ENCODE assay signal across 9 mouse cellular contexts in genomic region chr4:59786661-59787060, GRCm38 (mm10). TPM values are rescaled to one million over a fixed set of nuclear protein-coding genes. Genes with fewer than 3 reads are reported as not detected.
A peak's percentile ranks its signal among the peaks of the same experiment; 100 is the strongest.
DNase-seq lines count a peak whose midpoint lies in the region; ATAC-seq and TF ChIP-seq lines count a peak whose summit lies in the region.
"Had no signal": no experiment of that assay in that cellular context is flagged by ENCODE, and none has a peak within 500 bp of the region (broad histone marks: within the 10 kb centered on the region; RNA-seq: fewer than 3 reads in every experiment).

No protein-coding gene starts in this region.

- no peak overlapping the region for H3K9ac ChIP-seq in forebrain, embryonic 12.5 days
- no peak overlapping the region for H3K9ac ChIP-seq in ES-E14 (ENCODE audit: insufficient read depth, low read depth, low read length, poor library complexity, severe bottlenecking)
- no peak overlapping the region for H3K9ac ChIP-seq in midbrain, embryonic 16.5 days (ENCODE audit: low read depth, low read length)
- H3K9ac ChIP-seq: limb, embryonic 15.5 days had no signal

- WGBS in forebrain, embryonic 10.5 days, result under 1% methylated on average over 7 of the region's 7 CpGs
- under 1% methylated on average over 7 of the region's 7 CpGs for WGBS in forebrain, embryonic 12.5 days
- WGBS in midbrain, embryonic 16.5 days, result 1% methylated on average over 7 of the region's 7 CpGs

- intact Hi-C loops in gastrocnemius, postnatal 14 days (cut with DNase I; ENCODE audit: low total_unique reads), result loop anchor here (5.0 kb wide), 1 partner anchor 86 kb away; no protein-coding TSS in a partner anchor
- intact Hi-C loops in left cerebral cortex, adult 2 months (cut with DNase I), result loop anchor here (1.0 to 2.0 kb wide), 3 partner anchors 65 to 142 kb away; no protein-coding TSS in a partner anchor

- peak; percentile 68 for DNase-seq in forebrain, embryonic 10.5 days (ENCODE audit: extremely low spot score, low spot score)
- no peak for DNase-seq in ES-E14 (ENCODE audit: low read depth, low spot score)
- DNase-seq in cerebellum, adult 9-10 months, result peak; percentile 83
- DNase-seq in gastrocnemius, postnatal 14 days, result peak; percentile 68
- peak; percentile 70 to 85 for DNase-seq in left cerebral cortex, adult 2 months (ENCODE audit: extremely low spot score in 1 of 2, low spot score in 2 of 2)
- peak; percentile 86 for DNase-seq in splenic B cell, adult 2 months (ENCODE audit: low read depth, low spot score)

- H3K36me3 ChIP-seq in forebrain, embryonic 10.5 days (replicated peaks), result peaks cover 3% of the 10 kb centered on the region
- no peaks in the 10 kb centered on the region for H3K36me3 ChIP-seq in forebrain, embryonic 12.5 days (replicated peaks)
- H3K36me3 ChIP-seq in ES-E14 (ENCODE audit: control insufficient read depth, insufficient read depth, low read length, poor library complexity, severe bottlenecking), result peaks cover 1% of the 10 kb centered on the region; the same call in 1 of the 2 replicates
- no peaks in the 10 kb centered on the region for H3K36me3 ChIP-seq in midbrain, embryonic 16.5 days (ENCODE audit: control insufficient read depth, insufficient read depth, low read length)
- H3K36me3 ChIP-seq in splenic B cell, adult 2 months (ENCODE audit: control insufficient read depth, insufficient read depth, low read length, poor library complexity, severe bottlenecking), result no peaks in the 10 kb centered on the region
- H3K36me3 ChIP-seq: limb, embryonic 15.5 days had no signal

- no peak overlapping the region for H3K4me3 ChIP-seq in forebrain, embryonic 10.5 days
- H3K4me3 ChIP-seq in forebrain, embryonic 12.5 days (replicated peaks), result no peak overlapping the region
- H3K4me3 ChIP-seq in ES-E14 (ENCODE audit: insufficient read depth in 1 of 2, low read depth in 1 of 2, low read length in 2 of 2, poor library complexity in 1 of 2, severe bottlenecking in 1 of 2), result no peak overlapping the region
- H3K4me3 ChIP-seq in left cerebral cortex, adult 2 months, result no peak overlapping the region
- no peak overlapping the region for H3K4me3 ChIP-seq in midbrain, embryonic 16.5 days (ENCODE audit: low read depth, low read length)
- H3K4me3 ChIP-seq: limb, embryonic 15.5 days had no signal

- H3K9me3 ChIP-seq in forebrain, embryonic 10.5 days, result no peaks in the 10 kb centered on the region
- H3K9me3 ChIP-seq in forebrain, embryonic 12.5 days, result no peaks in the 10 kb centered on the region
- no peaks in the 10 kb centered on the region for H3K9me3 ChIP-seq in ES-E14 (ENCODE audit: control insufficient read depth, insufficient read depth, low read depth, low read length)
- no peaks in the 10 kb centered on the region for H3K9me3 ChIP-seq in midbrain, embryonic 16.5 days (replicated peaks; ENCODE audit: control insufficient read depth, low read length, poor library complexity, severe bottlenecking)
- H3K9me3 ChIP-seq: limb, embryonic 15.5 days had no signal

- in situ Hi-C loops in ES-E14 (cut with MboI; ENCODE audit: low sequenced_read_pairs in 2 of 2, unreplicated experiment in 2 of 2), result no loop called here

- H3K4me1 ChIP-seq in forebrain, embryonic 10.5 days, result peaks cover 9% of the 10 kb centered on the region
- H3K4me1 ChIP-seq in forebrain, embryonic 12.5 days, result peaks cover 10% of the 10 kb centered on the region
- H3K4me1 ChIP-seq in ES-E14 (ENCODE audit: control insufficient read depth in 2 of 2, insufficient read depth in 2 of 2, low read length in 2 of 2, poor library complexity in 1 of 2), result peaks cover 2 to 5% of the 10 kb centered on the region in 2 experiments; a peak in 3 of 4 replicates
- peaks cover 8% of the 10 kb centered on the region for H3K4me1 ChIP-seq in midbrain, embryonic 16.5 days (ENCODE audit: control insufficient read depth, insufficient read depth, low read length)

- ATAC-seq in forebrain, embryonic 12.5 days (ENCODE audit: low FRiP score), result no peak
- ATAC-seq in midbrain, embryonic 16.5 days, result peak; percentile 15; the same call in 1 of the 2 replicates

- no peak overlapping the region for H3K4me2 ChIP-seq in forebrain, embryonic 12.5 days
- H3K4me2 ChIP-seq in midbrain, embryonic 16.5 days (ENCODE audit: low read length), result no peak overlapping the region
- H3K4me2 ChIP-seq: limb, embryonic 15.5 days had no signal

- no peak overlapping the region for H3K27ac ChIP-seq in forebrain, embryonic 10.5 days
- H3K27ac ChIP-seq in forebrain, embryonic 12.5 days, result no peak overlapping the region
- H3K27ac ChIP-seq in ES-E14 (ENCODE audit: insufficient read depth, low read depth, low read length, poor library complexity, severe bottlenecking), result no peak overlapping the region
- H3K27ac ChIP-seq in left cerebral cortex, adult 2 months, result no peak overlapping the region
- no peak overlapping the region for H3K27ac ChIP-seq in midbrain, embryonic 16.5 days (ENCODE audit: low read length)
- H3K27ac ChIP-seq: limb, embryonic 15.5 days had no signal

- H3K27me3 ChIP-seq in forebrain, embryonic 10.5 days (ENCODE audit: poor library complexity, severe bottlenecking), result no peaks in the 10 kb centered on the region
- no peaks in the 10 kb centered on the region for H3K27me3 ChIP-seq in forebrain, embryonic 12.5 days
- H3K27me3 ChIP-seq in midbrain, embryonic 16.5 days (ENCODE audit: control insufficient read depth, insufficient read depth, low read depth, low read length), result no peaks in the 10 kb centered on the region
- no peaks in the 10 kb centered on the region for H3K27me3 ChIP-seq in splenic B cell, adult 2 months (ENCODE audit: control insufficient read depth, insufficient read depth, low read length, poor library complexity, severe bottlenecking)
- H3K27me3 ChIP-seq: limb, embryonic 15.5 days had no signal

- TF ChIP-seq CTCF in left cerebral cortex, adult 2 months (IDR thresholded peaks at IDR 0.05), result peak; percentile 93

TF ChIP-seq in ES-E14, 5 proteins besides CTCF, POLR2A, EP300 and RAD21:
- TF ChIP-seq ZC3H11A (IDR thresholded peaks at IDR 0.05; ENCODE audit: borderline replicate concordance, low read depth, low read length) (peak; percentile 70), MAFK (IDR thresholded peaks at IDR 0.05; ENCODE audit: insufficient read depth, low read depth, low read length) (no peak), ZNF384 (IDR thresholded peaks at IDR 0.05; ENCODE audit: low read depth, low read length) (no peak), CHD2 (IDR thresholded peaks at IDR 0.05; ENCODE audit: low read depth, low read length) (no peak)

RNA-seq across cellular contexts. Expression of gene Inip, which starts 14.7 kb away (rescaled TPM):
- 102 and 111 TPM in 2 replicates for polyA plus RNA-seq in forebrain, embryonic 10.5 days (2016; fragmentation: Nextera tagmentation; extraction: Ambion mirVana)
- polyA plus RNA-seq in forebrain, embryonic 12.5 days (2016; fragmentation: Nextera tagmentation; extraction: Ambion mirVana), result 100 and 111 TPM in 2 replicates
- 31.5 and 32.9 TPM in 2 replicates for total RNA-seq in ES-E14 (2012; rRNA removed)
- 1 to 10 TPM; 3.1 to 3.7 TPM for total RNA-seq in gastrocnemius, postnatal 14 days (2021)
- total RNA-seq in left cerebral cortex, adult 2 months (2021), result 10 to 100 TPM; 22.3 to 23.1 TPM
- polyA plus RNA-seq in midbrain, embryonic 16.5 days (2015; fragmentation: Nextera tagmentation; extraction: Ambion mirVana), result 54.3 and 59.0 TPM in 2 replicates

RNA-seq across cellular contexts. Expression of gene Snx30, which starts 19.0 kb away (rescaled TPM):
- 5.7 and 5.8 TPM in 2 replicates for polyA plus RNA-seq in forebrain, embryonic 10.5 days (2016; fragmentation: Nextera tagmentation; extraction: Ambion mirVana)
- polyA plus RNA-seq in forebrain, embryonic 12.5 days (2016; fragmentation: Nextera tagmentation; extraction: Ambion mirVana), result 12.1 and 13.4 TPM in 2 replicates
- total RNA-seq in ES-E14 (2012; rRNA removed), result 16.0 and 19.8 TPM in 2 replicates
- 1 to 10 TPM; 4.0 to 4.4 TPM for total RNA-seq in gastrocnemius, postnatal 14 days (2021)
- 10 to 100 TPM; 33.4 to 37.2 TPM for total RNA-seq in left cerebral cortex, adult 2 months (2021)
- polyA plus RNA-seq in midbrain, embryonic 16.5 days (2015; fragmentation: Nextera tagmentation; extraction: Ambion mirVana), result 17.0 and 17.7 TPM in 2 replicates
